Mouse (Mus musculus) spleen, adult 2 months (tissue): ENCODE data around the gene Hk1. TPM values are rescaled to one million over a fixed set of nuclear protein-coding genes. Genes with fewer than 3 reads are reported as not detected.

Source experiments
- DNase-seq, 2 experiments: peaks; one replicate each; pipeline versions ENCODE4 v3.0.0 to v3.0.0-alpha.2; 2012 to 2021; ENCODE audit warnings: low spot score in 2 of 2, low read depth in 1 of 2
- H3K27ac ChIP-seq: fragments of 200-500 bp; 2 replicates; pipeline ENCODE4 v1.5.1; 2012; ENCODE audit warnings: low read length, inconsistent platforms; ENCODE audit not compliant: insufficient read depth
- H3K27me3 ChIP-seq: fragments of 200-500 bp; 2 replicates; pipeline ENCODE4 v1.6.1; 2012; ENCODE audit warnings: mild to moderate bottlenecking, moderate library complexity, low read length, inconsistent platforms; ENCODE audit not compliant: control insufficient read depth, insufficient read depth
- H3K36me3 ChIP-seq: fragments of 200-500 bp; 2 replicates; pipeline ENCODE4 v1.6.1; 2012; ENCODE audit warnings: mild to moderate bottlenecking, low read length, inconsistent platforms; ENCODE audit not compliant: control insufficient read depth, insufficient read depth
- H3K4me1 ChIP-seq: fragments of 200-500 bp; 2 replicates; pipeline ENCODE4 v1.6.1; 2011; ENCODE audit warnings: inconsistent platforms; ENCODE audit not compliant: control insufficient read depth, insufficient read depth, insufficient read length
- H3K4me3 ChIP-seq: fragments of 200-500 bp; 2 replicates; pipeline ENCODE4 v1.5.1; 2011; ENCODE audit warnings: mild to moderate bottlenecking, inconsistent platforms; ENCODE audit not compliant: insufficient read depth, insufficient read length; ENCODE audit errors: extremely low read depth
- CTCF ChIP-seq: fragments of 200-500 bp; IDR thresholded peaks from 2 replicates; pipeline ENCODE4 v1.5.1; 2011; ENCODE audit warnings: mild to moderate bottlenecking, inconsistent platforms; ENCODE audit not compliant: insufficient read depth, insufficient read length, insufficient replicate concordance; ENCODE audit errors: extremely low read depth
- POLR2A ChIP-seq: fragments of 200-500 bp; IDR thresholded peaks from 2 replicates; pipeline ENCODE4 v1.6.1; 2011; ENCODE audit warnings: low read depth, low read length, inconsistent platforms
- WGBS: fragments of 180-500 bp; shearing (Covaris S2); methylation state at CpG from one replicate; pipeline ENCODE4 v1.1.7; 2018; 5-methylcytosine and 5-hydroxymethylcytosine counted together
- polyA plus RNA-seq: library from polyadenylated mRNA; depleted of rRNA; stranded (reverse); fragments of >200 nt; gene quantifications from 2 replicates; pipeline ENCODE4 v1.2.3, GENCODE M21; 2012

Gene Hk1
- polyA plus RNA-seq, 1 experiment, result 31.0 TPM

DNA sequence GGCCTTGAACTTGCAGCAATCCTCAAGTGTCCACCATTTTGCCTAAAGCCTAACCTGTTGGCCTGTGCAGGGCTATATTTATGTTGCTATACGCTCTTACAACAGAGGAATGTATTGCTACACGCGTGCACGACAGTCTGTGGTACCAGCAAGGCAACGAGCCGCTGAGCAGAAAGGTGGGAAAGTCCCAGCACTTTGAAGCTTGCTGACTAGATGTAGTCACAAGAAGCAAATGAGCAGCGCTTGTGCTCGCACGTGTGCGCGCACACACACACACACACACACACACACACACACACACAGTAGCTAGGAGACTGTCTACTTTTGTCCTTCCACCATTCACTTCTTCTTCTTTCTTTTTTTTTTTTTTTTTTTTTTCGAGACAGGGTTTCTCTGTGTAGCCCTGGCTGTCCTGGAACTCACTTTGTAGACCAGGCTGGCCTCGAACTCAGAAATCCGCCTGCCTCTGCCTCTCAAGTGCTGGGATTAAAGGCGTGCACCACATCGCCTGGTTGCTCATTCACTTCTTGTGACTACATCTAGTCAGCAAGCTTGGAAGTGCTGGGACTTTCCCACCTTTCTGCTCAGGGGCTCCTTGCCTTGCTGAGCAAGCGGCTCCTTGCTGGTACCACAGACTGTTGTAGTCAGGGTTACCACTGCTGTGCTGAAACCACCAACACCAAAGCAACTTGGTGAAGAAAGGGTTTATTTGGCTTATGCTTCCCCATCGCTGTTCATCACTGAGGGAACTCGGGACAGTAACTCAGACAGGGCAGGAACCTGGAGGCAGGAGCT lies 102.0 kb downstream of the Hk1 start:
- no peaks in the 10 kb centered on the region for H3K4me1 ChIP-seq
- no peak for DNase-seq
- peaks cover 18% of the 10 kb centered on the region for H3K36me3 ChIP-seq
- H3K27ac ChIP-seq, result no peak overlapping the region
- 91% methylated on average over 18 of the region's 19 CpGs for WGBS
- H3K27me3 ChIP-seq, result no peaks in the 10 kb centered on the region
- H3K4me3 ChIP-seq, result no peak overlapping the region
- no peak for TF ChIP-seq CTCF
- no peak for TF ChIP-seq POLR2A

DNA sequence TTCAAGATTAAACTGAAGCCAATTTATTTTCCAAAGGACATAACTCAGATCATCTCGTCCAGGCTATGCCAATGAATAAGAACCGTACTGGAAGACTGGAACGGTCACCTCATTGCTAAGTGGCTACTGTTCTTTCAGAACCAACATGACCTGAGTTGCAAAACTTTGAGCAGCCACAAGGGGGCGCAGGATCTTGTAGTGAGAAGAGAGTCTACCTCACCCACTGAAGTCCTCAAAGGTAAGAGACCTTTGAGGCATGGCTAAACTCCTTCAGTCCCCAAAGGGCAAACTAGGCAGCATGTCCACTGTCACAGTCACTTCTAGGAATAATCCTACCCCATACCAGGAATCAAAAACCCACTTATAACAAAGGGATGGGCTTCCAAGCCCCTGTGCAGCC lies 104.5 kb downstream of the Hk1 start:
- 23% methylated on average over 4 of the region's 4 CpGs for WGBS
- DNase-seq, result peak; percentile 41 to 75
- no peaks in the 10 kb centered on the region for H3K27me3 ChIP-seq
- TF ChIP-seq CTCF (peak; percentile 69; the same call in 1 of the 2 replicates), POLR2A (no peak)
- peaks cover 12% of the 10 kb centered on the region for H3K36me3 ChIP-seq
- no peaks in the 10 kb centered on the region for H3K4me1 ChIP-seq
- no peak overlapping the region for H3K27ac ChIP-seq
- no peak overlapping the region for H3K4me3 ChIP-seq

DNA sequence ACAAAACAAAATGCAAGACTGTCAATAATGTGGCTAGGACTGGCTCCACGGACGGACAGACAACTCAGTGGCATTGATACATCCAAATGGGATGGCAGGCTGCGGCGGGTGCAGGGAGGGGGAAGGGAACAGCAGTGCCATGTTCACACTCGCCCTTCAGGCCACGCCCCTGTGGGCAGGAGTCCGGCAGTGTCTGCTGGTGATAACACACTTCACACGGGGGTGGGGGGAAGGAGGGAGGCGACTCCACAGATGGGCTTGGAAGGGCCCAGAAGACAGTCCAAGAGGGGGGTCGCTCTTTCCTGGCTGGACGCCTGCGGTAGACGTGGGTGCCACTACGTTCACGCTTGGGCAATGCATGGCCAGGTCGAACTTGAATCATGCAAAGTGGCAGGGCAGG lies 110.4 kb downstream of the Hk1 start:
- Histone ChIP-seq H3K36me3 (peaks cover 21% of the 10 kb centered on the region), H3K4me1 (no peaks in the 10 kb centered on the region), H3K27me3 (no peaks in the 10 kb centered on the region), H3K4me3 (no peak overlapping the region), H3K27ac (no peak overlapping the region)
- no peak for DNase-seq
- no peak for TF ChIP-seq POLR2A
- 87% methylated on average over 16 of the region's 16 CpGs for WGBS

DNA sequence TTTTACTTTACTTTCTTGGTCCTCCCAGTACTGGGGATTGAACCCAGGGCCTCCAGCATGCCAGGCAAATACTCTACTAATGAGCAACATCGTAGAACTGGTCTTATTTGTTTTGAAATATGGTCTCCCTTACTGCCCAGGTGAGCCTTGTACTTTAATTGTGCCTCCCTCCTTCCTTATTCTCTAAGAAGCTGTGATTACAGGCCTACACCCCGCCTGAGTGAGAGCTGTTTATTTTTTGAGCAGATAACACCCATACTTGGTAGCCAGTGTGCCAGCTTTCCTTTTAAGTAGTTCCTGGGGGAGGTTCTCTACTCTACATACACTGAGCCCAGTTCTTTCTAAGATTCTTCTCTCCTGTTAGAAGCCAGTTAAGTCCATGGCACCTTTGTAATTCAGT lies 115.4 kb downstream of the Hk1 start:
- 70% methylated on average over 2 of the region's 2 CpGs for WGBS
- no peak overlapping the region for H3K27ac ChIP-seq
- H3K36me3 ChIP-seq, result peaks cover 3% of the 10 kb centered on the region

DNA sequence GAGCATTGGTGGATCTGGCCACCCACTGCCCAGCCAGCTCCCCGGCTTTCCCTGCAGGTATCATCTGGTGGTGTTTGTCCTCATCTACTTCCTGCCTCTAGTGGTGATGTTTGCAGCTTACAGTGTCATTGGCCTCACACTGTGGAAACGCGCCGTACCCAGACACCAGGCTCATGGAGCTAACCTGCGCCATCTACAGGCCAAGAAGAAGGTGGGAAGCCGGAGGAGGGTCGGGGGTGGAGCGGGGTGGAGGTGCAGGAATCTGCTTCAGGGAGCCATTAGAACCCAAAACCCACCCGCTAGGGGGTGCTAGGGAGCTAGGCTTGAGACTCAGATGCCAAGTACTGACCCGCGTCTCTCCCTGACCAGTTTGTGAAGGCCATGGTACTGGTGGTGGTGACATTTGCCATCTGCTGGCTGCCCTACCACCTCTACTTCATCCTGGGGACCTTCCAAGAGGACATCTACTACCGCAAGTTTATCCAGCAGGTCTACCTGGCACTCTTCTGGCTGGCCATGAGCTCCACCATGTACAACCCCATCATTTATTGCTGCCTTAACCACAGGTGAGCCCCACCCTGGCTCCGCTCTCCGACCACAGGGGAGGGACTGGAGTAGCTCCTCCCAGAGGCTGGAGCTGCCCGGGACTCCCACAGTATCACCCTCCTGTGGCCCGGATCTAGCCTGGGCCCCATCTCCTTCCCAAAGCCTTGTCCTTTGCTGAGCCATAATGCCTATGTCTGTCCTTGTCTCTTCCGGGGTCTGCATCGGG lies 118.4 kb downstream of the Hk1 start:
- no peaks in the 10 kb centered on the region for H3K27me3 ChIP-seq
- DNase-seq, result peak; percentile 36 to 40
- no peak overlapping the region for H3K4me3 ChIP-seq
- no peak overlapping the region for H3K27ac ChIP-seq
- TF ChIP-seq CTCF (peak; percentile 26; the same call in 1 of the 2 replicates), POLR2A (no peak)
- H3K4me1 ChIP-seq, result no peaks in the 10 kb centered on the region
- 21% methylated on average over 18 of the region's 18 CpGs for WGBS
- H3K36me3 ChIP-seq, result no peaks in the 10 kb centered on the region

More for the DNA sequence above, 115.4 kb downstream of the Hk1 start:
- H3K4me3 ChIP-seq, result no peak overlapping the region
- DNase-seq, result no peak
- H3K27me3 ChIP-seq, result no peaks in the 10 kb centered on the region
- no peaks in the 10 kb centered on the region for H3K4me1 ChIP-seq
- TF ChIP-seq POLR2A (no peak), CTCF (no peak)

DNA sequence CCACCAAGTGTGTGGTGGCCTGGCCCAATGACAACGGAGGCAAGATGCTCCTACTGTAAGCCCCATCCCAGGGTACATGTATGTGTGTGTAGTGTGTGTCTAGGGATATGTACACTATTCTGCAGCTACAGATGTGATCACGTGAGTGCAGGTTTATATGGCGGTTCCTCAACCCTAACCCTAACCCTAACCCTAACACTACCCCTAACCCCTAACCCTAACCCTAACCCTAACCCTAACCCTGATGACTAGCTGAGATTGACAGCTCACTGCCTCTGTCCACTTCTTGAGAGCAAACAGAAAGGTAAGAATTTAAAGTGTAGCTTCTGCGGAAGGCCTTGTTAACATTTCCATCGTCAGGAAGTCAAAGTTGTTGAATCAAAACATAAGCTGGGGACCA lies 121.4 kb downstream of the Hk1 start:
- no peak overlapping the region for H3K27ac ChIP-seq
- no peaks in the 10 kb centered on the region for H3K36me3 ChIP-seq
- TF ChIP-seq CTCF, result no peak
- no peak for TF ChIP-seq POLR2A
- no peaks in the 10 kb centered on the region for H3K4me1 ChIP-seq
- 95% methylated on average over 5 of the region's 5 CpGs for WGBS
- H3K27me3 ChIP-seq, result no peaks in the 10 kb centered on the region
- DNase-seq, result no peak
- no peak overlapping the region for H3K4me3 ChIP-seq

DNA sequence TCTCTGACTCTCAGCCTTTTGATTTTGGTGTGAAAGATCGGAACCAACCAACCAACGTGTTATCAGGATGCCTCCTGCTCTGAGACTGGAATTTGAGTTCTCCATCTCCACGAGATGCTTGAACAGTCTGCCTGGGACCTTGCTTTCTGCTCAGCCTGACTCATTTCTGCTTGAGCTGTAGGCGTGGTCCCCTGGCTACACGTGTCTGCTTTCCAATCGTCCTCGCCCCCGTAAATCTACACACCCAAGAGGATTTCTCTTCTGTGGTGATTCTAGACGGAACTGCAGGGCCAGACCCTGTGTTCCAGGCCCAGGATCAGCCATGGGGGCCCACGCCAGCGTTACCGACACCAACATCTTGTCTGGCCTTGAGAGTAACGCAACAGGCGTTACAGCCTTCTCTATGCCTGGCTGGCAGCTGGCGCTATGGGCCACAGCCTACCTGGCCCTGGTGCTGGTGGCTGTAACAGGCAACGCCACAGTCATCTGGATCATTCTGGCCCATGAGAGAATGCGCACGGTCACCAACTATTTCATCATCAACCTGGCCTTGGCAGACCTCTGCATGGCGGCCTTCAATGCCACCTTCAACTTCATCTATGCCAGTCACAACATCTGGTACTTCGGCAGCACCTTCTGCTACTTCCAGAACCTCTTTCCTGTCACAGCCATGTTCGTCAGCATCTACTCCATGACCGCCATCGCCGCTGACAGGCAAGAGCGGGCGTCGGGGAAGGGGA lies 127.0 kb downstream of the Hk1 start:
- Histone ChIP-seq H3K27ac (no peak overlapping the region), H3K36me3 (no peaks in the 10 kb centered on the region), H3K27me3 (no peaks in the 10 kb centered on the region), H3K4me3 (no peak overlapping the region), H3K4me1 (no peaks in the 10 kb centered on the region)
- WGBS, result 89% methylated on average over 27 of the region's 27 CpGs
- DNase-seq, result no peak
- TF ChIP-seq CTCF, result no peak
- TF ChIP-seq POLR2A, result no peak
